Mouse (Mus musculus) limb, embryonic 13.5 days (tissue): ENCODE data around the gene AI467606. TPM values are rescaled to one million over a fixed set of nuclear protein-coding genes. Genes with fewer than 3 reads are reported as not detected.

Experiments
- ATAC-seq: fragments of 200-750 bp; cut with Nextera tagmentation; 2 replicates; pipeline ENCODE4 v1.8.0; 2017; ENCODE audit warnings: low read depth, moderate number of reproducible peaks, moderate TSS enrichment; ENCODE audit not compliant: low FRiP score
- H3K27ac ChIP-seq: fragments of 300-500 bp; sonication (generic); 2 replicates; pipeline ENCODE4 v1.5.1; 2015; ENCODE audit warnings: inconsistent platforms, mild to moderate bottlenecking, moderate library complexity
- H3K27me3 ChIP-seq: fragments of 300-500 bp; sonication (generic); 2 replicates; pipeline ENCODE4 v1.6.1; 2015; ENCODE audit warnings: mild to moderate bottlenecking, inconsistent platforms
- H3K36me3 ChIP-seq: fragments of 300-500 bp; sonication (generic); 2 replicates; pipeline ENCODE4 v1.6.1; 2015; ENCODE audit warnings: inconsistent platforms, mild to moderate bottlenecking, moderate library complexity
- H3K4me1 ChIP-seq: fragments of 300-500 bp; sonication (generic); 2 replicates; pipeline ENCODE4 v1.6.1; 2015; ENCODE audit warnings: inconsistent platforms
- H3K4me2 ChIP-seq: fragments of 300-500 bp; sonication (generic); replicated peaks from 2 replicates; pipeline ENCODE4 v1.6.1; 2015; ENCODE audit warnings: inconsistent platforms, mild to moderate bottlenecking, moderate library complexity
- H3K4me3 ChIP-seq: fragments of 300-500 bp; sonication (generic); 2 replicates; pipeline ENCODE4 v1.5.1; 2015; ENCODE audit warnings: moderate library complexity, mild to moderate bottlenecking, inconsistent platforms
- H3K9ac ChIP-seq: fragments of 300-500 bp; sonication (generic); 2 replicates; pipeline ENCODE4 v1.6.1; 2015; ENCODE audit warnings: mild to moderate bottlenecking, inconsistent platforms
- H3K9me3 ChIP-seq: fragments of 300-500 bp; sonication (generic); 2 replicates; pipeline ENCODE4 v1.6.1; 2016; ENCODE audit warnings: inconsistent platforms
- WGBS: fragments of 180-500 bp; shearing (Covaris S2); methylation state at CpG from one replicate; pipeline ENCODE4 v1.1.7; 2015; 5-methylcytosine and 5-hydroxymethylcytosine counted together
- microRNA-seq: library from miRNA; unstranded; fragments of <30 nt; microRNA quantifications from one replicate; pipeline ENCODE4, GENCODE M21; 2016
- polyA plus RNA-seq: library from polyadenylated mRNA; unstranded; fragments of >200 nt; fragmentation: Nextera tagmentation; extraction: Ambion mirVana; gene quantifications from 2 replicates; pipeline ENCODE4 v1.2.1, GENCODE M21; 2015

AI467606 gene
- polyA plus RNA-seq, 1 experiment from 2014 or later = 2.7 TPM

GRCm38 (mm10) chr7:127136181-127137071, 45.3 kb downstream of the AI467606 start:
- Histone ChIP-seq H3K4me1 (no peaks in the 10 kb centered on the region), H3K4me2 (no peak overlapping the region), H3K36me3 (no peaks in the 10 kb centered on the region), H3K27me3 (no peaks in the 10 kb centered on the region; the same call in 1 of the 2 replicates), H3K27ac (no peak overlapping the region), H3K9ac (no peak overlapping the region), H3K9me3 (no peaks in the 10 kb centered on the region), H3K4me3 (no peak overlapping the region)
- no peak for ATAC-seq
- WGBS = 84% methylated on average over 22 of the region's 22 CpGs

- no peaks in the 10 kb centered on the region for H3K4me1 ChIP-seq
- no peak within 1 kb of the TSS for H3K9ac ChIP-seq
- H3K4me2 ChIP-seq = no peak within 1 kb of the TSS
- WGBS = 69% methylated on average over 9 of the region's 9 CpGs
- H3K27me3 ChIP-seq = no peaks in the 10 kb centered on the region; the same call in 1 of the 2 replicates
- no peak within 1 kb of the TSS for H3K4me3 ChIP-seq
- no peak within 1 kb of the TSS for H3K27ac ChIP-seq
- no peaks in the 10 kb centered on the region for H3K9me3 ChIP-seq
- no peaks in the 10 kb centered on the region for H3K36me3 ChIP-seq
- ATAC-seq = no peak
Measured at GRCm38 (mm10) chr7:127137262-127138017, 46.3 kb downstream of the AI467606 start, which contains the start of gene Spn. Gene Spn, minus strand, starts transcription at chr7:127137823.

- WGBS = 90% methylated on average over 7 of the region's 7 CpGs
- no peak overlapping the region for H3K9ac ChIP-seq
- H3K27me3 ChIP-seq = no peaks in the 10 kb centered on the region; the same call in 1 of the 2 replicates
- H3K36me3 ChIP-seq = no peaks in the 10 kb centered on the region
- H3K4me1 ChIP-seq = no peaks in the 10 kb centered on the region
- no peak overlapping the region for H3K27ac ChIP-seq
- H3K4me2 ChIP-seq = no peak overlapping the region
- no peaks in the 10 kb centered on the region for H3K9me3 ChIP-seq
- ATAC-seq = no peak
- no peak overlapping the region for H3K4me3 ChIP-seq
Measured at GRCm38 (mm10) chr7:127139100-127139499, 47.9 kb downstream of the AI467606 start.

- Histone ChIP-seq H3K9ac (no peak overlapping the region), H3K4me3 (no peak overlapping the region), H3K27ac (no peak overlapping the region), H3K36me3 (no peaks in the 10 kb centered on the region), H3K9me3 (no peaks in the 10 kb centered on the region), H3K27me3 (no peaks in the 10 kb centered on the region; the same call in 1 of the 2 replicates), H3K4me2 (no peak overlapping the region), H3K4me1 (no peaks in the 10 kb centered on the region)
- 55% methylated on average over 5 of the region's 5 CpGs for WGBS
- no peak for ATAC-seq
Measured at GRCm38 (mm10) chr7:127139562-127139961, 48.4 kb downstream of the AI467606 start.

- H3K4me2 ChIP-seq = no peak overlapping the region
- no peaks in the 10 kb centered on the region for H3K9me3 ChIP-seq
- no peak for ATAC-seq
- whole genome bisulfite sequencing = 65% methylated on average over 7 of the region's 7 CpGs
- H3K4me1 ChIP-seq = no peaks in the 10 kb centered on the region
- no peak overlapping the region for H3K27ac ChIP-seq
- no peaks in the 10 kb centered on the region for H3K27me3 ChIP-seq
- no peaks in the 10 kb centered on the region for H3K36me3 ChIP-seq
- no peak overlapping the region for H3K9ac ChIP-seq
- H3K4me3 ChIP-seq = no peak overlapping the region
Measured at GRCm38 (mm10) chr7:127140623-127141404, 49.7 kb downstream of the AI467606 start.

- H3K27ac ChIP-seq = no peak overlapping the region
- H3K4me2 ChIP-seq = no peak overlapping the region
- H3K27me3 ChIP-seq = no peaks in the 10 kb centered on the region
- ATAC-seq = no peak
- H3K9ac ChIP-seq = no peak overlapping the region
- no peak overlapping the region for H3K4me3 ChIP-seq
- no peaks in the 10 kb centered on the region for H3K36me3 ChIP-seq
- H3K4me1 ChIP-seq = no peaks in the 10 kb centered on the region
- 42% methylated on average over 2 of the region's 2 CpGs for WGBS
- H3K9me3 ChIP-seq = no peaks in the 10 kb centered on the region
Measured at GRCm38 (mm10) chr7:127142214-127142613, 51.1 kb downstream of the AI467606 start.

- Histone ChIP-seq H3K9me3 (no peaks in the 10 kb centered on the region), H3K4me3 (no peak overlapping the region), H3K9ac (no peak overlapping the region), H3K27ac (no peak overlapping the region), H3K36me3 (no peaks in the 10 kb centered on the region), H3K27me3 (no peaks in the 10 kb centered on the region), H3K4me2 (no peak overlapping the region), H3K4me1 (no peaks in the 10 kb centered on the region)
- 87% methylated on average over 4 of the region's 4 CpGs for whole genome bisulfite sequencing
- ATAC-seq = no peak
Measured at GRCm38 (mm10) chr7:127142666-127143065, 51.5 kb downstream of the AI467606 start.

Small RNAs within 50 kb of the gene (microRNA-seq; reads per million reads assigned to microRNA genes)
- not detected for gene Gm44343

Other genes starting within 250 kb of the AI467606 start
- 1.5 and 1.9 TPM in 2 replicates for gene Doc2a, start 243.9 kb upstream of the AI467606 start, polyA plus RNA-seq
- gene Hirip3, start 229.4 kb upstream of the AI467606 start, polyA plus RNA-seq = 39.8 and 48.3 TPM in 2 replicates
- gene Ino80e, start 229.0 kb upstream of the AI467606 start, polyA plus RNA-seq = 96.8 and 108 TPM in 2 replicates
- gene Taok2, start 206.7 kb upstream of the AI467606 start, polyA plus RNA-seq = 54.4 and 57.2 TPM in 2 replicates
- 24.5 and 27.0 TPM in 2 replicates for gene Tmem219, start 168.4 kb upstream of the AI467606 start, polyA plus RNA-seq
- gene Kctd13, start 162.5 kb upstream of the AI467606 start, polyA plus RNA-seq = 16.9 and 17.2 TPM in 2 replicates
- gene Asphd1, start 141.8 kb upstream of the AI467606 start, polyA plus RNA-seq = 0.20 TPM in 1 of 2 replicates, not detected in the other
- 0.33 and 0.66 TPM in 2 replicates for gene Sez6l2, start 140.8 kb upstream of the AI467606 start, polyA plus RNA-seq
- gene Cdipt, start 115.4 kb upstream of the AI467606 start, polyA plus RNA-seq = 97.1 and 105 TPM in 2 replicates
- gene Cdiptos, start 115.3 kb upstream of the AI467606 start, polyA plus RNA-seq = 0.65 and 1.9 TPM in 2 replicates
- 5.5 and 5.6 TPM in 2 replicates for gene Mvp, start 76.7 kb upstream of the AI467606 start, polyA plus RNA-seq
- 0.31 TPM in 1 of 2 replicates, not detected in the other for gene Pagr1b, start 74.9 kb upstream of the AI467606 start, polyA plus RNA-seq
- gene Pagr1a, start 74.0 kb upstream of the AI467606 start, polyA plus RNA-seq = 48.2 and 70.2 TPM in 2 replicates
- gene Gm42742, start 70.3 kb upstream of the AI467606 start, polyA plus RNA-seq = 52.2 and 64.8 TPM in 2 replicates
- gene Prrt2, start 70.1 kb upstream of the AI467606 start, polyA plus RNA-seq = 6.9 and 10.4 TPM in 2 replicates
- 61.9 and 64.6 TPM in 2 replicates for gene Maz, start 64.3 kb upstream of the AI467606 start, polyA plus RNA-seq
- 113 and 118 TPM in 2 replicates for gene Kif22, start 48.9 kb upstream of the AI467606 start, polyA plus RNA-seq
- not detected in 2 replicates for gene Zg16, start 4.0 kb upstream of the AI467606 start, polyA plus RNA-seq
- 3.1 and 3.4 TPM in 2 replicates for gene Qprt, start 30.9 kb downstream of the AI467606 start, polyA plus RNA-seq
- gene Spn, start 46.5 kb downstream of the AI467606 start, polyA plus RNA-seq = 0.25 and 0.34 TPM in 2 replicates
- gene Cd2bp2, start 104.7 kb downstream of the AI467606 start, polyA plus RNA-seq = 72.2 and 72.4 TPM in 2 replicates
- 31.7 and 34.8 TPM in 2 replicates for gene Tbc1d10b, start 117.1 kb downstream of the AI467606 start, polyA plus RNA-seq
- 350 and 353 TPM in 2 replicates for gene Mylpf, start 117.5 kb downstream of the AI467606 start, polyA plus RNA-seq
- gene Zfp553, start 141.7 kb downstream of the AI467606 start, polyA plus RNA-seq = 51.8 and 52.1 TPM in 2 replicates
- 23.5 and 27.9 TPM in 2 replicates for gene Sept1, start 141.8 kb downstream of the AI467606 start, polyA plus RNA-seq
- 75.1 and 82.7 TPM in 2 replicates for gene Zfp771, start 152.9 kb downstream of the AI467606 start, polyA plus RNA-seq
- gene Dctpp1, start 169.3 kb downstream of the AI467606 start, polyA plus RNA-seq = 172 and 176 TPM in 2 replicates
- gene Sephs2, start 182.7 kb downstream of the AI467606 start, polyA plus RNA-seq = 69.4 and 72.8 TPM in 2 replicates
- 0.69 TPM in 2 replicates for gene Itgal, start 204.9 kb downstream of the AI467606 start, polyA plus RNA-seq